Mouse (Mus musculus): ENCODE data around the gene Tmem108. TPM values are rescaled to one million over a fixed set of nuclear protein-coding genes. Genes with fewer than 3 reads are reported as not detected.

Tmem108 gene
- total and polyA plus RNA-seq, 2 experiments from 2014 or later, result 24.8 to 25.2 TPM

- no peaks in the 10 kb centered on the region for H3K27me3 ChIP-seq (ENCODE audit: insufficient read depth, low read length)
- H3K4me1 ChIP-seq (ENCODE audit: insufficient read depth, low read length), result peaks cover 15% of the 10 kb centered on the region; the same call in 1 of the 2 replicates
- H3K4me2 ChIP-seq (ENCODE audit: low read depth, low read length, poor library complexity, severe bottlenecking), result peak overlapping the region; percentile 18; the same call in 1 of the 2 replicates
- DNase-seq (ENCODE audit: low spot score) (no peak), ATAC-seq (ENCODE audit: low FRiP score) (no peak)
- no peaks in the 10 kb centered on the region for H3K36me3 ChIP-seq (ENCODE audit: insufficient read depth, low read length)
- 18% methylated on average over 7 of the region's 7 CpGs for WGBS
- no peak for TF ChIP-seq CTCF (IDR thresholded peaks at IDR 0.05)
- no peak overlapping the region for H3K9ac ChIP-seq (replicated peaks; ENCODE audit: low read length, poor library complexity, severe bottlenecking)
- no peak overlapping the region for H3K4me3 ChIP-seq (ENCODE audit: low read depth, low read length)
- H3K27ac ChIP-seq (ENCODE audit: low read depth, low read length), result peak overlapping the region; percentile 47; the same call in 1 of the 2 replicates
- no peaks in the 10 kb centered on the region for H3K9me3 ChIP-seq (ENCODE audit: low read length)
Observed at GRCm38 (mm10) chr9:103443824-103444185, 317.8 kb downstream of the Tmem108 start.

- ATAC-seq (ENCODE audit: low FRiP score) (no peak), DNase-seq (ENCODE audit: low spot score) (peak; percentile 75)
- H3K4me1 ChIP-seq (ENCODE audit: insufficient read depth, low read length), result peaks cover 15% of the 10 kb centered on the region; the same call in 1 of the 2 replicates
- 12% methylated on average over 13 of the region's 13 CpGs for WGBS
- no peak for TF ChIP-seq CTCF (IDR thresholded peaks at IDR 0.05)
- no peaks in the 10 kb centered on the region for H3K9me3 ChIP-seq (ENCODE audit: low read length)
- H3K9ac ChIP-seq (replicated peaks; ENCODE audit: low read length, poor library complexity, severe bottlenecking), result no peak overlapping the region
- peak overlapping the region; percentile 18; the same call in 1 of the 2 replicates for H3K4me2 ChIP-seq (ENCODE audit: low read depth, low read length, poor library complexity, severe bottlenecking)
- H3K27me3 ChIP-seq (ENCODE audit: insufficient read depth, low read length), result no peaks in the 10 kb centered on the region
- peak overlapping the region; percentile 47; the same call in 1 of the 2 replicates for H3K27ac ChIP-seq (ENCODE audit: low read depth, low read length)
- H3K4me3 ChIP-seq (ENCODE audit: low read depth, low read length), result no peak overlapping the region
- no peaks in the 10 kb centered on the region for H3K36me3 ChIP-seq (ENCODE audit: insufficient read depth, low read length)
Observed at GRCm38 (mm10) chr9:103443121-103443823, 318.4 kb downstream of the Tmem108 start.

- Histone ChIP-seq H3K4me3 (ENCODE audit: low read depth, low read length) (no peak overlapping the region), H3K4me1 (ENCODE audit: insufficient read depth, low read length) (peaks cover 15% of the 10 kb centered on the region; the same call in 1 of the 2 replicates), H3K36me3 (ENCODE audit: insufficient read depth, low read length) (no peaks in the 10 kb centered on the region), H3K27ac (ENCODE audit: low read depth, low read length) (no peak overlapping the region), H3K27me3 (ENCODE audit: insufficient read depth, low read length) (no peaks in the 10 kb centered on the region), H3K9ac (replicated peaks; ENCODE audit: low read length, poor library complexity, severe bottlenecking) (no peak overlapping the region), H3K9me3 (ENCODE audit: low read length) (no peaks in the 10 kb centered on the region), H3K4me2 (ENCODE audit: low read depth, low read length, poor library complexity, severe bottlenecking) (no peak overlapping the region)
- no peak for TF ChIP-seq CTCF (IDR thresholded peaks at IDR 0.05)
- WGBS, result 51% methylated on average over 3 of the region's 3 CpGs
- ATAC-seq (ENCODE audit: low FRiP score), result no peak
- no peak for DNase-seq (ENCODE audit: low spot score)
Observed at GRCm38 (mm10) chr9:103440597-103440996, 321.0 kb downstream of the Tmem108 start.

GRCm38 (mm10) chr9:103437104-103437503 is 324.5 kb downstream of the Tmem108 start:
- ATAC-seq (ENCODE audit: low FRiP score), result no peak
- 63% methylated on average over 5 of the region's 5 CpGs for WGBS
- Histone ChIP-seq H3K9ac (replicated peaks; ENCODE audit: low read length, poor library complexity, severe bottlenecking) (no peak overlapping the region), H3K27me3 (ENCODE audit: insufficient read depth, low read length) (no peaks in the 10 kb centered on the region), H3K4me2 (ENCODE audit: low read depth, low read length, poor library complexity, severe bottlenecking) (no peak overlapping the region), H3K4me1 (ENCODE audit: insufficient read depth, low read length) (no peaks in the 10 kb centered on the region), H3K36me3 (ENCODE audit: insufficient read depth, low read length) (no peaks in the 10 kb centered on the region), H3K9me3 (ENCODE audit: low read length) (no peaks in the 10 kb centered on the region), H3K27ac (ENCODE audit: low read depth, low read length) (no peak overlapping the region), H3K4me3 (ENCODE audit: low read depth, low read length) (no peak overlapping the region)
- DNase-seq (ENCODE audit: low spot score), result peak; percentile 62
- no peak for TF ChIP-seq CTCF (IDR thresholded peaks at IDR 0.05)

- peak; percentile 66 for TF ChIP-seq CTCF (IDR thresholded peaks at IDR 0.05)
- ATAC-seq (ENCODE audit: low FRiP score) (no peak), DNase-seq (ENCODE audit: low spot score) (no peak)
- Histone ChIP-seq H3K27me3 (ENCODE audit: insufficient read depth, low read length) (no peaks in the 10 kb centered on the region), H3K36me3 (ENCODE audit: insufficient read depth, low read length) (no peaks in the 10 kb centered on the region), H3K4me2 (ENCODE audit: low read depth, low read length, poor library complexity, severe bottlenecking) (no peak overlapping the region), H3K4me3 (ENCODE audit: low read depth, low read length) (no peak overlapping the region), H3K4me1 (ENCODE audit: insufficient read depth, low read length) (no peaks in the 10 kb centered on the region), H3K9ac (replicated peaks; ENCODE audit: low read length, poor library complexity, severe bottlenecking) (no peak overlapping the region), H3K27ac (ENCODE audit: low read depth, low read length) (no peak overlapping the region), H3K9me3 (ENCODE audit: low read length) (no peaks in the 10 kb centered on the region)
- WGBS, result 66% methylated on average over 4 of the region's 4 CpGs
Observed at GRCm38 (mm10) chr9:103434116-103434515, 327.5 kb downstream of the Tmem108 start.

Other genes with a start within 250 kb of the Tmem108 start
- gene Nphp3, start 240.7 kb upstream of the Tmem108 start, total RNA-seq (2014; rRNA removed), result 6.7 and 18.7 TPM in 2 replicates
- gene Nphp3, start 240.7 kb upstream of the Tmem108 start, polyA plus RNA-seq (2015; fragmentation: Nextera tagmentation; extraction: Ambion mirVana), result 3.1 and 4.0 TPM in 2 replicates

Data from midbrain, postnatal 0 days (tissue).